Mouse (Mus musculus) neural tube, embryonic 15.5 days (tissue): ENCODE measurements around the gene Abhd12b. TPM values are rescaled to one million over a fixed set of nuclear protein-coding genes. Genes with fewer than 3 reads are reported as not detected.

ENCODE experiments used
- ATAC-seq: fragments of 200-750 bp; cut with Nextera tagmentation; 2 replicates; pipeline ENCODE4 v1.8.0; 2017; ENCODE audit warnings: mild to moderate bottlenecking, moderate TSS enrichment, moderate library complexity; ENCODE audit not compliant: low FRiP score
- H3K27ac ChIP-seq: fragments of 300-500 bp; sonication (generic); replicated peaks from 2 replicates; pipeline ENCODE4 v1.5.1; 2015; ENCODE audit warnings: mild to moderate bottlenecking, inconsistent platforms
- H3K27me3 ChIP-seq: fragments of 300-500 bp; sonication (generic); replicated peaks from 2 replicates; pipeline ENCODE4 v1.6.1; 2015; ENCODE audit warnings: inconsistent platforms
- H3K36me3 ChIP-seq: fragments of 300-500 bp; sonication (generic); 2 replicates; pipeline ENCODE4 v1.6.1; 2015; ENCODE audit warnings: inconsistent platforms
- H3K4me1 ChIP-seq: fragments of 300-500 bp; sonication (generic); 2 replicates; pipeline ENCODE4 v1.6.1; 2015; ENCODE audit warnings: inconsistent platforms
- H3K4me2 ChIP-seq: fragments of 300-500 bp; sonication (generic); 2 replicates; pipeline ENCODE4 v1.6.1; 2015; ENCODE audit warnings: inconsistent platforms, mild to moderate bottlenecking, moderate library complexity
- H3K4me3 ChIP-seq: fragments of 300-500 bp; sonication (generic); replicated peaks from 2 replicates; pipeline ENCODE4 v1.5.1; 2015; ENCODE audit warnings: mild to moderate bottlenecking, inconsistent platforms
- H3K9ac ChIP-seq: fragments of 300-500 bp; sonication (generic); replicated peaks from 2 replicates; pipeline ENCODE4 v1.6.1; 2015; ENCODE audit warnings: mild to moderate bottlenecking, inconsistent platforms
- H3K9me3 ChIP-seq: fragments of 300-500 bp; sonication (generic); replicated peaks from 2 replicates; pipeline ENCODE4 v1.6.1; 2016; ENCODE audit warnings: inconsistent platforms
- WGBS: fragments of 180-500 bp; shearing (Covaris S2); methylation state at CpG from one replicate; pipeline ENCODE4 v1.1.7; 2015; ENCODE audit warnings: mixed read lengths; 5-methylcytosine and 5-hydroxymethylcytosine counted together
- polyA plus RNA-seq: library from polyadenylated mRNA; unstranded; fragments of >200 nt; fragmentation: Nextera tagmentation; extraction: Ambion mirVana; gene quantifications from 2 replicates; pipeline ENCODE4 v1.2.1, GENCODE M21; 2015

Gene Abhd12b
- polyA plus RNA-seq = 0.20 and 0.22 TPM in 2 replicates

- Histone ChIP-seq H3K4me1 (peaks cover 3% of the 10 kb centered on the region), H3K9ac (no peak within 1 kb of the TSS), H3K27me3 (no peaks in the 10 kb centered on the region), H3K9me3 (no peaks in the 10 kb centered on the region), H3K4me3 (no peak within 1 kb of the TSS), H3K36me3 (no peaks in the 10 kb centered on the region), H3K4me2 (no peak within 1 kb of the TSS), H3K27ac (no peak within 1 kb of the TSS)
- ATAC-seq = no peak
- 58% methylated on average over 3 of the region's 3 CpGs for WGBS
Measured at GRCm38 (mm10) chr12:70153842-70154241, at the start of gene Abhd12b. TSS of gene Abhd12b (plus strand) at chr12:70154142.

- Histone ChIP-seq H3K4me3 (no peak overlapping the region), H3K9ac (0 out of 2 replicates have a peak overlapping the region, but pooled peaks have one; percentile 7), H3K4me1 (peaks cover 53% of the 10 kb centered on the region), H3K36me3 (no peaks in the 10 kb centered on the region), H3K4me2 (no peak overlapping the region), H3K27me3 (no peaks in the 10 kb centered on the region), H3K9me3 (no peaks in the 10 kb centered on the region), H3K27ac (0 out of 2 replicates have a peak overlapping the region, but pooled peaks have one; percentile 45)
- ATAC-seq = no peak
- WGBS = 28% methylated on average over 4 of the region's 4 CpGs
Measured at GRCm38 (mm10) chr12:70104199-70104598, 49.7 kb upstream of the Abhd12b start.

GRCm38 (mm10) chr12:70104776-70105420 lies 49.0 kb upstream of the Abhd12b start:
- Histone ChIP-seq H3K27me3 (no peaks in the 10 kb centered on the region), H3K9me3 (no peaks in the 10 kb centered on the region), H3K36me3 (no peaks in the 10 kb centered on the region), H3K4me1 (peaks cover 60% of the 10 kb centered on the region), H3K9ac (no peak overlapping the region), H3K4me2 (no peak overlapping the region), H3K4me3 (no peak overlapping the region), H3K27ac (no peak overlapping the region)
- ATAC-seq = no peak
- WGBS = 27% methylated on average over 5 of the region's 5 CpGs

GRCm38 (mm10) chr12:70105885-70106284 lies 48.1 kb upstream of the Abhd12b start:
- H3K27me3 ChIP-seq = no peaks in the 10 kb centered on the region
- H3K9ac ChIP-seq = 0 out of 2 replicates have a peak overlapping the region, but pooled peaks have one; percentile 8
- ATAC-seq = no peak
- peak overlapping the region; percentile 33; the same call in 1 of the 2 replicates for H3K27ac ChIP-seq
- no peak overlapping the region for H3K4me2 ChIP-seq
- H3K36me3 ChIP-seq = no peaks in the 10 kb centered on the region
- no peaks in the 10 kb centered on the region for H3K9me3 ChIP-seq
- 65% methylated on average over 6 of the region's 6 CpGs for WGBS
- H3K4me1 ChIP-seq = peaks cover 69% of the 10 kb centered on the region
- H3K4me3 ChIP-seq = no peak overlapping the region

- Histone ChIP-seq H3K27me3 (no peaks in the 10 kb centered on the region), H3K27ac (peak overlapping the region; percentile 33; the same call in 1 of the 2 replicates), H3K9ac (0 out of 2 replicates have a peak overlapping the region, but pooled peaks have one; percentile 8), H3K36me3 (no peaks in the 10 kb centered on the region), H3K4me1 (peaks cover 71% of the 10 kb centered on the region), H3K4me3 (no peak overlapping the region), H3K4me2 (no peak overlapping the region), H3K9me3 (no peaks in the 10 kb centered on the region)
- no peak for ATAC-seq
- WGBS = 31% methylated on average over 9 of the region's 9 CpGs
Measured at GRCm38 (mm10) chr12:70106508-70106907, 47.4 kb upstream of the Abhd12b start.

- H3K36me3 ChIP-seq = no peaks in the 10 kb centered on the region
- H3K9me3 ChIP-seq = no peaks in the 10 kb centered on the region
- no peak overlapping the region for H3K4me2 ChIP-seq
- H3K9ac ChIP-seq = no peak overlapping the region
- no peak overlapping the region for H3K27ac ChIP-seq
- H3K27me3 ChIP-seq = no peaks in the 10 kb centered on the region
- H3K4me3 ChIP-seq = no peak overlapping the region
- no peak for ATAC-seq
- WGBS = 18% methylated on average over 2 of the region's 2 CpGs
- peaks cover 73% of the 10 kb centered on the region for H3K4me1 ChIP-seq
Measured at GRCm38 (mm10) chr12:70108104-70108503, 45.8 kb upstream of the Abhd12b start.

GRCm38 (mm10) chr12:70109921-70110320 lies 44.0 kb upstream of the Abhd12b start:
- Histone ChIP-seq H3K27me3 (no peaks in the 10 kb centered on the region), H3K9ac (peak overlapping the region; percentile 90; the same call in 1 of the 2 replicates), H3K36me3 (no peaks in the 10 kb centered on the region), H3K27ac (peak overlapping the region; percentile 90), H3K9me3 (no peaks in the 10 kb centered on the region), H3K4me2 (peak overlapping the region; percentile 86), H3K4me3 (peak overlapping the region; percentile 84), H3K4me1 (peaks cover 64% of the 10 kb centered on the region)
- WGBS = 29% methylated on average over 6 of the region's 6 CpGs
- no peak for ATAC-seq

- Histone ChIP-seq H3K4me1 (peaks cover 58% of the 10 kb centered on the region), H3K4me2 (peak overlapping the region; percentile 86), H3K36me3 (no peaks in the 10 kb centered on the region), H3K27me3 (no peaks in the 10 kb centered on the region), H3K4me3 (peak overlapping the region; percentile 84), H3K9ac (peak overlapping the region; percentile 90), H3K27ac (peak overlapping the region; percentile 90), H3K9me3 (no peaks in the 10 kb centered on the region)
- 6% methylated on average over 23 of the region's 23 CpGs for WGBS
- peak; percentile 15; the same call in 1 of the 2 replicates for ATAC-seq
Measured at GRCm38 (mm10) chr12:70110375-70111116, 43.4 kb upstream of the Abhd12b start.

GRCm38 (mm10) chr12:70111117-70111366 lies 42.9 kb upstream of the Abhd12b start:
- peak overlapping the region; percentile 84 for H3K4me3 ChIP-seq
- WGBS = 0% methylated on average over 16 of the region's 16 CpGs
- H3K27me3 ChIP-seq = no peaks in the 10 kb centered on the region
- no peaks in the 10 kb centered on the region for H3K9me3 ChIP-seq
- peak overlapping the region; percentile 86 for H3K4me2 ChIP-seq
- H3K27ac ChIP-seq = peak overlapping the region; percentile 90
- no peaks in the 10 kb centered on the region for H3K36me3 ChIP-seq
- H3K4me1 ChIP-seq = peaks cover 55% of the 10 kb centered on the region
- ATAC-seq = peak; percentile 69; the same call in 1 of the 2 replicates
- H3K9ac ChIP-seq = peak overlapping the region; percentile 90

GRCm38 (mm10) chr12:70111367-70112089 lies 42.4 kb upstream of the Abhd12b start:
- H3K27me3 ChIP-seq = no peaks in the 10 kb centered on the region
- H3K9ac ChIP-seq = peak overlapping the region; percentile 90
- WGBS = under 1% methylated on average over 84 of the region's 101 CpGs
- H3K27ac ChIP-seq = peak overlapping the region; percentile 90
- peaks cover 50% of the 10 kb centered on the region for H3K4me1 ChIP-seq
- H3K4me3 ChIP-seq = peak overlapping the region; percentile 84
- H3K36me3 ChIP-seq = no peaks in the 10 kb centered on the region
- H3K4me2 ChIP-seq = peak overlapping the region; percentile 86
- no peaks in the 10 kb centered on the region for H3K9me3 ChIP-seq
- peak; percentile 85 for ATAC-seq

- H3K27me3 ChIP-seq = no peaks in the 10 kb centered on the region
- peak overlapping the region; percentile 90 for H3K27ac ChIP-seq
- WGBS = 4% methylated on average over 11 of the region's 16 CpGs
Measured at GRCm38 (mm10) chr12:70112090-70112383, 41.9 kb upstream of the Abhd12b start.

More at GRCm38 (mm10) chr12:70112090-70112383, 41.9 kb upstream of the Abhd12b start:
- Histone ChIP-seq H3K36me3 (no peaks in the 10 kb centered on the region), H3K9ac (peak overlapping the region; percentile 90), H3K4me2 (peak overlapping the region; percentile 86), H3K4me1 (peaks cover 45% of the 10 kb centered on the region), H3K9me3 (no peaks in the 10 kb centered on the region), H3K4me3 (peak overlapping the region; percentile 84)
- peak; percentile 50 for ATAC-seq
